9 mouse cellular contexts compared by ENCODE assay signal in genomic region chr7:69949647-69950121, GRCm38 (mm10).
DNase-seq lines count a peak whose midpoint lies in the region; ATAC-seq and TF ChIP-seq lines count a peak whose summit lies in the region.
"Had no signal": no experiment of that assay in that cellular context is flagged by ENCODE, and none has a peak within 500 bp of the region (broad histone marks: within the 10 kb centered on the region; RNA-seq: fewer than 3 reads in every experiment).

No protein-coding gene starts in this region.

- 26% methylated on average over 10 of the region's 10 CpGs for WGBS in hindbrain, embryonic 13.5 days
- WGBS in midbrain, postnatal 0 days = 22% methylated on average over 10 of the region's 10 CpGs

- peak overlapping the region; percentile 30 for H3K4me2 ChIP-seq in hindbrain, embryonic 13.5 days
- peak overlapping the region; percentile 26 for H3K4me2 ChIP-seq in midbrain, postnatal 0 days (ENCODE audit: low read depth, low read length, poor library complexity, severe bottlenecking)

- no peaks in the 10 kb centered on the region for H3K9me3 ChIP-seq in hindbrain, embryonic 13.5 days
- H3K9me3 ChIP-seq in midbrain, postnatal 0 days (ENCODE audit: low read length) = no peaks in the 10 kb centered on the region

- peak; percentile 12 for DNase-seq in adrenal gland, postnatal 14 days
- DNase-seq in adrenal gland, adult 2 months = no peak
- DNase-seq in cerebellum, postnatal 36 days = peak; percentile 42 to 50
- DNase-seq in midbrain, postnatal 0 days (ENCODE audit: low spot score) = peak; percentile 61
- DNase-seq in liver = no peak
- DNase-seq in thymus, postnatal 36 days = no peak
- DNase-seq: thymus, postnatal 4 days had no signal

- peaks cover 11% of the 10 kb centered on the region for H3K4me1 ChIP-seq in hindbrain, embryonic 13.5 days (replicated peaks)
- no peaks in the 10 kb centered on the region for H3K4me1 ChIP-seq in midbrain, postnatal 0 days (ENCODE audit: insufficient read depth, low read length)

- H3K4me3 ChIP-seq in hindbrain, embryonic 13.5 days = no peak overlapping the region
- no peak overlapping the region for H3K4me3 ChIP-seq in midbrain, postnatal 0 days (ENCODE audit: low read depth, low read length)

- peaks cover 69% of the 10 kb centered on the region for H3K27me3 ChIP-seq in hindbrain, embryonic 13.5 days
- no peaks in the 10 kb centered on the region; the same call in 1 of the 2 replicates for H3K27me3 ChIP-seq in midbrain, postnatal 0 days (ENCODE audit: insufficient read depth, low read length)

- no peak overlapping the region for H3K27ac ChIP-seq in hindbrain, embryonic 13.5 days
- H3K27ac ChIP-seq in midbrain, postnatal 0 days (ENCODE audit: low read depth, low read length) = no peak overlapping the region

- no peak for ATAC-seq in hindbrain, embryonic 13.5 days (ENCODE audit: low FRiP score)
- ATAC-seq in midbrain, postnatal 0 days (ENCODE audit: low FRiP score) = no peak
- ATAC-seq in granulocyte monocyte progenitor cell, adult 5-6 weeks (replicated peaks; ENCODE audit: poor library complexity, severe bottlenecking) = no peak

- no peaks in the 10 kb centered on the region for H3K36me3 ChIP-seq in hindbrain, embryonic 13.5 days
- H3K36me3 ChIP-seq in midbrain, postnatal 0 days (ENCODE audit: insufficient read depth, low read length) = no peaks in the 10 kb centered on the region

- TF ChIP-seq CTCF in midbrain, postnatal 0 days (IDR thresholded peaks at IDR 0.05) = no peak

- H3K9ac ChIP-seq in hindbrain, embryonic 13.5 days = no peak overlapping the region
- no peak overlapping the region for H3K9ac ChIP-seq in midbrain, postnatal 0 days (replicated peaks; ENCODE audit: low read length, poor library complexity, severe bottlenecking)

Comparison
In these comparisons a context has a peak if more than half of its experiments do, and no peak if none do; other contexts are left out.
1. DNase-seq: peak in adrenal gland, postnatal 14 days (single experiment), cerebellum, postnatal 36 days (2 of 2) and midbrain, postnatal 0 days (single experiment); none in adrenal gland, adult 2 months (single experiment), liver (single experiment) and thymus, postnatal 36 days (0 of 2).